Mouse (Mus musculus) heart, postnatal 10 days (tissue): ENCODE results near the gene Esd. TPM values are rescaled to one million over a fixed set of nuclear protein-coding genes. Genes with fewer than 3 reads are reported as not detected.

Experiments used
- DNase-seq, 2 experiments: peaks; one replicate each; pipeline ENCODE4 v3.0.0; 2021
- intact Hi-C: fragments of 180-260 bp; cut with DNase I; formaldehyde crosslinking; loops from one replicate; pipeline ENCODE4 v1.15.1; 2025
- total RNA-seq, 2 experiments: library from RNA; stranded (reverse); gene quantifications; 2 replicates each; pipeline ENCODE4 v1.2.3; 2021

Esd gene
- 100 to 1,000 TPM; 139 to 150 TPM for total RNA-seq

GRCm38 (mm10) chr14:74732079-74732783, at the start of gene Esd:
TSS of gene Esd (plus strand) at chr14:74732297.
- peak; percentile 94 to 95 for DNase-seq
- intact Hi-C loops: no loop called here

- intact Hi-C loops: no loop called here
- no peak for DNase-seq
These were observed 47.7 kb upstream of the Esd start for GRCm38 (mm10) chr14:74684298-74684978.

- no peak for DNase-seq
- intact Hi-C loops: no loop called here
These were observed 40.1 kb upstream of the Esd start for GRCm38 (mm10) chr14:74691963-74692362.

GRCm38 (mm10) chr14:74696766-74697165, 35.3 kb upstream of the Esd start:
- DNase-seq: peak in 1 of 2 experiments; percentile 7
- intact Hi-C loops: no loop called here

GRCm38 (mm10) chr14:74697432-74697831, 34.7 kb upstream of the Esd start:
- intact Hi-C loops: no loop called here
- no peak for DNase-seq

- DNase-seq: no peak
- intact Hi-C loops: no loop called here
These were observed 32.9 kb upstream of the Esd start for GRCm38 (mm10) chr14:74699241-74699640.

GRCm38 (mm10) chr14:74703930-74704329, 28.2 kb upstream of the Esd start:
- DNase-seq: no peak
- intact Hi-C loops: no loop called here

- DNase-seq: peak; percentile 54 to 69
- intact Hi-C loops: loop anchor here (5.0 kb wide), 1 partner anchor 67 kb away; the partner anchor contains the start of gene Htr2a
These were observed 23.0 kb upstream of the Esd start for GRCm38 (mm10) chr14:74709054-74709453.

- peak in 1 of 2 experiments; percentile 7 for DNase-seq
- intact Hi-C loops: no loop called here
These were observed 8.6 kb upstream of the Esd start for GRCm38 (mm10) chr14:74723541-74723940.

GRCm38 (mm10) chr14:74731221-74732078, 647 bp upstream of the Esd start:
- intact Hi-C loops: no loop called here

GRCm38 (mm10) chr14:74733397-74733796, 1.3 kb downstream of the Esd start:
- intact Hi-C loops: no loop called here
- DNase-seq: no peak

More at GRCm38 (mm10) chr14:74731221-74732078, 647 bp upstream of the Esd start:
- no peak for DNase-seq

GRCm38 (mm10) chr14:74735471-74735870, 3.4 kb downstream of the Esd start:
- no peak for DNase-seq
- intact Hi-C loops: no loop called here

- intact Hi-C loops: no loop called here
- DNase-seq: no peak
These were observed 4.8 kb downstream of the Esd start for GRCm38 (mm10) chr14:74736850-74737249.

GRCm38 (mm10) chr14:74764191-74764918, 32.3 kb downstream of the Esd start:
- intact Hi-C loops: loop anchor here (1.0 to 2.0 kb wide), 2 partner anchors 182 to 226 kb away; partner anchors contain the start of gene Lrch1
- peak; percentile 83 to 90 for DNase-seq

GRCm38 (mm10) chr14:74767892-74768291, 35.8 kb downstream of the Esd start:
- no peak for DNase-seq
- intact Hi-C loops: no loop called here

GRCm38 (mm10) chr14:74774046-74774619, 42.0 kb downstream of the Esd start:
- no peak for DNase-seq
- intact Hi-C loops: no loop called here

- intact Hi-C loops: no loop called here
- no peak for DNase-seq
These were observed 52.3 kb downstream of the Esd start for GRCm38 (mm10) chr14:74784243-74784934.

- DNase-seq: no peak
- intact Hi-C loops: loop anchor here (5.0 kb wide), 1 partner anchor 205 kb away; no protein-coding TSS in a partner anchor
These were observed 55.6 kb downstream of the Esd start for GRCm38 (mm10) chr14:74787717-74788116.

- peak in 1 of 2 experiments; percentile 46 for DNase-seq
- intact Hi-C loops: loop anchor here (5.0 kb wide), 1 partner anchor 204 kb away; no protein-coding TSS in a partner anchor
These were observed 56.7 kb downstream of the Esd start for GRCm38 (mm10) chr14:74788766-74789165.
